Mouse (Mus musculus) mesoderm, embryonic 11.5 days (tissue): ENCODE measurements around the gene Rec8.

Experiments
- DNase-seq: peaks from one replicate; pipeline ENCODE4 v3.0.0-alpha.2; 2012; ENCODE audit warnings: low read depth, low spot score

Gene Rec8

DNA sequence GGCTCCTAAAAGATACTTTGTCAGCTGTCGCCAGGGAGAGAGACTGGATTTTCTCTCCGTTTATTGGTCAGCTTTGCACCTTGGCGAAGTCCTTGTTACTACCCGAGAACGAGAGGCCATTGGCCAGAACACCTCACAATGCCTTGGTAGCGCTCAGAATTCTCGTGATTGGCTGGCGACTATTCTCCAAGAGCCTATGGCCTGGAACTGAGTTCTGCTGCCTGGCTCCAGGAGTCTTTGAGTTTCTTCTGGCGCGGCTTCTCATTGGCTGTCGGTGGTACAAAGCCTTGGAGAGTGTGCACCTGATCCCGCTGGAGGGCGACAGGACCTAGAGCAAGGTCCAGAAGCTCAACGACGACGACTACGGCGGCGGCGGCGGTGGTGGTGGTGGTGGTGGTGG is at the start of gene Rec8:
Rec8 (plus strand) TSS at position 216 of the 400 bp plus-strand sequence.
- peak; percentile 14 for DNase-seq

DNA sequence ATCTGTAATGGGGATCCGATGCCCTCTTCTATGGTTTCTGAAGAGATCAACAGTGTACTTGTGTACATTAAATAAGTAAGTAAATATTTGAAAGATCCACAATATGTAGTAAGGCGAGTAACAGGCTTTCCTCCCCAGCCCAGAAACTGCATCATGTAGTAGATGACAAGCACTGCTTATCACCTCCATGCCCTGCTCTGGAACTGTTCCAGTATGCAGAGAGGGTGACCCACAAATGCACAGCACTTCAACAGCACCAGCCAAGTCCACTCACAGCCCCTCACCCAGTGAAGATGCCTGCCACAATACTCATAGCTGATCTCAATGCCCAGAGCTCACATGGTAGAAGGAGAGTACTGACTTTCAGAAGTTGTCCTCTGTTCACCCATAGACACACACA is 47.2 kb upstream of the Rec8 start:
- DNase-seq, result no peak

DNA sequence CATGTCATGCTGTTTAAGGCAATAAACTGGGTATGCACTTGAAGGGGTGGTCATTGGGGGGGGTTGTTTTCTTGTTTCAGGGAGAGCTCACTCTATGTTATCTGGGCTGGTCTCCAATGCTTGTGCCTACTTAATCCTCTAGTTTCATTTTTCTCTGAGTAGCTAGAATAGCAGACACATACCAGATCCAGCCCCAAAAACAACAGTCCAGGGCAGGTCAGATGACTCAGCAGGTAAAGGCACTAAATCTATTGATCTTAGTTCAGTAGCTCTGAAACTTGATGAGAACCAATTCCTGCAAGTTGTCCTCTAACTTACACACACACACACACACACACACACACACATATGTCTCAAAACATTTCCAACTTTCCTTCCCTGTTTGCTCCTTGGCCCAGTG is 46.1 kb upstream of the Rec8 start:
- no peak for DNase-seq

DNA sequence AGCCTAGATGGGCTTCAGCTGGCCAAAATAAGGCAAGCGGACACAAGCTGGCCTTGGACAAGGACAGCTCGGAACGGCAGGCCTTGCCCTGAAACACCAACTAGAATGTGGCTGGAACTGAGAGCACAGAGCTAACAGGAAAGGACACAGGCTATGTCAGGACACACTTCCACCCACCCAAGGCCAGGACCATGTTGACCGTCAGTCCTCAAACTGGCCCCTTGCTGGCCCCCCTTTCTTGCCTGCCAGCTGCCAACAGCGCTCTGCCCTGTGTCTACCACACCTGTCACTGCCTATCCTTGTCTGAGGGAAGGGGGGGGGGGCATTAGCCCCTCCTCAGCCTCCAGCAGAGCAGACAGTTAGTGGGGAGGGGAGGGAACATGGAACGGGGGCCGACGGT is 42.5 kb upstream of the Rec8 start, which contains the start of gene Fitm1:
Fitm1 (plus strand) TSS at position 316 of the 400 bp plus-strand sequence.
- DNase-seq, result no peak

DNA sequence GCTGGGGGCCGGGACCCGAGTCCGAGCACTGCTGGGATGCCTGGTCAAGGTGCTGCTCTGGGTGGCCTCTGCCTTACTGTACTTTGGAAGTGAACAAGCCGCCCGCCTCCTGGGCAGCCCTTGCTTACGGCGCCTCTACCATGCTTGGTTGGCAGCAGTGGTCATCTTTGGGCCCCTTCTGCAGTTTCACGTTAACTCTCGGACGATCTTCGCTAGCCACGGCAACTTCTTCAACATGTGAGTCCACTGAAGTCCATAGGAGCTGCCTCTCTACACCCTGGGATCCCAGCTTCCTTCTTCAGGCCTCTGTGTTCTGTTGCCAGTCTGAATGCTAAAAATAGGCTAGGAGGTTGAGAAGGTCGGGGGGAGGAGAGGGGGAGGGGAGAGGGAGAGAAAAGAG is 42.1 kb upstream of the Rec8 start:
- no peak for DNase-seq

DNA sequence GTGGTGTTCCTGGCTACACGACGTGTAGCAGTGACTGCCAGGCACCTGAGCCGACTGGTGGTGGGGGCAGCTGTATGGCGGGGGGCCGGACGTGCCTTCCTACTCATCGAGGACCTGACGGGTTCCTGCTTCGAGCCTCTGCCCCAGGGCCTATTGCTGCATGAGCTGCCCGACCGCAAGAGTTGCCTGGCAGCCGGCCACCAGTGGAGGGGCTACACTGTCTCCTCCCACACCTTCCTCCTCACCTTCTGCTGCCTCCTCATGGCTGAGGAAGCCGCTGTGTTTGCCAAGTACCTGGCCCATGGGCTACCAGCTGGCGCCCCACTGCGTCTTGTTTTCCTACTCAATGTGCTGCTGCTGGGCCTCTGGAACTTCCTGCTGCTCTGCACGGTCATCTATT is 41.5 kb upstream of the Rec8 start:
- no peak for DNase-seq

DNA sequence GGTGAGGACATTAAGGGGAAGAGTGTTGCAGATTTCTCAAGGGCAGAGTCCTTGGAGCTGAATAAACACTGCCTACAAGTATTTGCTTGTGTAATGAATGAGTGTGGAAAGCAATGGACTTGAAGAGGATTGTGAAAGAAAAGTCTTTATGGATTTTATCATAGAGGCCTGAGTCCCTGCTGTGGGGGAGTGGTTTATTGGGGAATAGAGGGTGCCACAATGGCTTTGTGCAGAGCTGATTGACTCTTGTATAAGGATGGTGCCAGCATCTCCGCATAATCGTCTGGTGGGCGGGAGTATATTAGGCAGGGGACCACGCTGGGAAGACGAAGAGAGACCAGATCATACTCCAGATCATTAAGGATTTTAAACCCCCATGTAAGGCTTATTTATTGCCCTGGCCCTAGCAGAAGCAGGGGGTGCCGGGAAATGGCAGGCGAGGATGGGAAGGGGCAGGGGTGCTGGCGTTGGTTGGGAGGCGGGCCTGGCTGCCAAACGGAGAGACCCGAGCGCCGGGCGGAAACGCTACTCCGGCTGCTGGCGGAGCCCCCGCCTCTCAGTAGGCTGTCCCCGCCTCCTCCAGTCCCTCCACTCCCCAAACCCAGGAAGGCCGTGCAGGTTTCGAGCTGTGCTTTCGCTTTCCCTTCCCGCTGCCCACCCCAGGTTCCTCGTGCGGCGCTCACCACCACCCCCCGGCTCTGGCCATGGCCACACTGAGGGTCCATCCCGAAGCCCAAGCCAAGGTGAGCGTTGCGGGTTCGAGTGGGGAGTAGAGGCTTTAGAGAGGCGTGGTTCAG is 39.8 kb upstream of the Rec8 start, which contains the start of gene Psme1:
Psme1 (plus strand) TSS at position 253 of the 797 bp plus-strand sequence.
- DNase-seq, result peak; percentile 72

DNA sequence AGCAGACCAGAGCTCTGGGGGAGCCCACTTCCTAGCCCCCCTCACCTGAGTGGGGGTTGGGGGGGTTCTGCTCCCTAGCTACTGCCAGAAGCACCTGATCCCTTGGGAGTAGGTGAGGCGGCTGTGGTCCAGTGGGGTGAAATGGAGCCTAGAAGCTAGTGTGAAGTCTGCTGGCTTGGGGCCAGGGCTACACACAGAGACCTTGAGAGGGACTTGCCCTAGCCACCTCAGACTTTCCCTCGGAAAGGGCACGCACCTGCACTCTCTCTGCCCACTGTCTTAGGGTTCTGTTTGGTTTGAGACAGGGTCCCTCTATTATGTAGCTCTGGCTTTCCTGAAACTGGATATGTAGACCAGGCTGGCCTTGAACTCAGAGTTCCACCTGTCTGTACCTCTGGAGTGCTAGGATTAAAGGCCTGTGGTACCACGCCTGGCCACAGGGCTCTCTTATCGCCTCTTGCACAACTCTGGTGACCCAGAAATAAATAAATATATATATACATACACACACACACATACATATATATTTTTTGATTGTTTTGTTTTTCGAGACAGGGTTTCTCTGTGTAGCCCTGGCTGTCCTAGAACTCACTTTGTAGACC is 39.1 kb upstream of the Rec8 start:
- DNase-seq, result no peak

DNA sequence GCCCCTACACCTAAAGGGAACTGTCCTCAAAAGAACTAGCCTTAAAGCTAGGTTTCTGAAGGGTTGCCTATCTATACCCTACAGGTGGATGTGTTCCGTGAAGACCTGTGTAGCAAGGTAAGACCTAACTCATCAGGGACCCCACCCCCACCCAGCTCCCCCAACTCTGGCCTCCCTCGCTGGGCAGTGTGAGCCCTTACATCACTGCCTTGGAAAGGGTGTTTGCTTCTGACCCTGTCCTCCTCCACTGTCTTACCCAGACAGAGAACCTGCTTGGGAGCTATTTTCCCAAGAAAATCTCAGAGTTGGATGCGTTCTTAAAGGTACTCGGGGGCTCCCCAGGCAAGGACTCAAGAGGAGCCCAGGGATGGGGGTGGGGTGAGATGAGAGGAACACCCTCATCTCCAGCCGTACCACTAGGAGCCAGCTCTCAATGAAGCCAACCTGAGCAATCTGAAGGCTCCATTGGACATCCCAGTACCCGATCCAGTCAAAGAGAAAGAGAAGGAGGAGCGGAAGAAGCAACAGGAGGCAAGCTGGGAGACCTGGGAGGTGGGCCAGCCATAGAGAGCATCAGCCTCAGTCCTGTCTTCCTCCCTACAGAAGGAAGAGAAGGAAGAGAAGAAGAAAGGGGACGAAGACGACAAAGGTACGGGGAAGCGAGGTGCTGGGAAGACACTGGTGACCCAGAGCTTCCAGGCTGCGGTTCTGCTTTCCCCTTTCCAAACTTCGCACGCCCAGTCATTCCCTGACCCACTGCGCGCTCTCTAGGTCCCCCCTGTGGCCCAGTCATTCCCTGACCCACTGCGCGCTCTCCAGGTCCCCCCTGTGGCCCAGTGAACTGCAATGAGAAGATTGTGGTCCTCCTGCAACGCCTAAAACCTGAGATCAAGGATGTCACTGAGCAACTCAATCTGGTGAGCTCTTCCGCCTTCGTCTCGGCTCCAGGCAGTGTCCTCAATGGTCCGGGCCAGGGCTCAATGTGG is 38.0 kb upstream of the Rec8 start:
- DNase-seq, result no peak

DNA sequence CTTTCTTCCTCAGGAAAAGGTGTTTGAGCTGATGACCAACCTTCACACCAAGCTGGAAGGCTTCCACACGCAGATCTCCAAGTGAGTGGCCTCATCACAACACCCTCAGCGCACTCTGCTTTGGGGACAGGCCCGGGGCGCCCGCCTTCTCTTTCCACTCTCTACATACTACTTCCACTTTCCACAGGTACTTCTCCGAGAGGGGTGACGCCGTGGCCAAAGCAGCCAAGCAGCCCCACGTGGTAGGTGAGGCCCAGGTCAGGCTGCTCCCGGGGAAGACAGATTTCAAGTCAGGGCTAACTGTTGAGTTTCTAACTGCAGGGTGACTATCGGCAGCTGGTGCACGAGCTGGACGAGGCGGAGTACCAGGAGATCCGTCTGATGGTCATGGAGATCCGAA is 37.1 kb upstream of the Rec8 start:
- DNase-seq, result no peak

DNA sequence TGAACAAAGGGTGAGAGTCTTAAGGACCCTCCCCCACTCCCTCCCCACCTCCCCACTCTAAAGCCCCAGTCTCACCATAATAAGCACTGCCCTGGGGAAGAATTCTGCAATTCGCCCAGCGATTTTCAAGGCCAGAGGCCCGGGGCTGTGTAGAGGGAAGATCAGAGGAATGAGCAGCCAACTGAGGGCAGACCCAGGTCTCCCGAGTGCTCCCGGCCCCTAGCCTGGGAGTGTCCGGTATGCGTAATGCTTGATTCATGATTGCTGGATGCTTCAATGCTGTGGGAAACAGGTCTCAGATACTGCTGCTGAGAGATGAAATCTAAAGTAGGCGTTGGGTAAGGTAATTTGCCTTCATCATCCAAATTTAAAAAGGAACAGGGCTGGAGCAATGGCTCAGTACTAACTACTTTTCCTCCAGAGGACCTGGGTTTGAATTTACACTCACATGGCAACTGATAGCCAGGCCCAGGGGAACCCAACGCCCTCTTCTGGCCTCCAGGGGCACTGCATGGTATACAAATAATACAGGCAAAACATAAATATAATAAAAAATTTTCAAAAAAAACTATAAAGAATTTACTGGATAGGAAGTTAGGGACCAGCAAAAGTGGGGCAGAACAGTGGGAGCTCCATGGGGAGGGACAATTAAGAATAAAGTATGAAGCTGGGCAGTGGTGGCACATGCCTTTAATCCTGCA is 35.7 kb upstream of the Rec8 start:
- no peak for DNase-seq

DNA sequence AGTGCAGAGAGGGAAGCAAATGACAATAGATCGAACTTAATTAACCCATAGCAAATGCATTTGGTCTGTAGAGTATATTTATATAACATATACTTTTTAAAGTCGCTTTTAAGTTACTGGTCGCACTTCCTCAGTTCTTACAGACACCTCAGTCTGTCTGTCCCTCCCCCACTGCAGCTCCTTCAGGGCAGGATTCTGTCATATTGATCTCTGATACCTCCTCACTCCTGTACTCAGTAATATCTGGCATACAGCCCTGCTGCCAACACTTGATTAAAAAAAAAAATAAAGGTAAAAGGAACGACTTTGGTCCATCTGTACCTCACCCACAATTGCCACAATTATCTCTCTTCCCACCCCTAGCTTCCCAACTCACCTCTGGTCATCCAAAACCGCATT is 33.5 kb upstream of the Rec8 start:
- no peak for DNase-seq

DNA sequence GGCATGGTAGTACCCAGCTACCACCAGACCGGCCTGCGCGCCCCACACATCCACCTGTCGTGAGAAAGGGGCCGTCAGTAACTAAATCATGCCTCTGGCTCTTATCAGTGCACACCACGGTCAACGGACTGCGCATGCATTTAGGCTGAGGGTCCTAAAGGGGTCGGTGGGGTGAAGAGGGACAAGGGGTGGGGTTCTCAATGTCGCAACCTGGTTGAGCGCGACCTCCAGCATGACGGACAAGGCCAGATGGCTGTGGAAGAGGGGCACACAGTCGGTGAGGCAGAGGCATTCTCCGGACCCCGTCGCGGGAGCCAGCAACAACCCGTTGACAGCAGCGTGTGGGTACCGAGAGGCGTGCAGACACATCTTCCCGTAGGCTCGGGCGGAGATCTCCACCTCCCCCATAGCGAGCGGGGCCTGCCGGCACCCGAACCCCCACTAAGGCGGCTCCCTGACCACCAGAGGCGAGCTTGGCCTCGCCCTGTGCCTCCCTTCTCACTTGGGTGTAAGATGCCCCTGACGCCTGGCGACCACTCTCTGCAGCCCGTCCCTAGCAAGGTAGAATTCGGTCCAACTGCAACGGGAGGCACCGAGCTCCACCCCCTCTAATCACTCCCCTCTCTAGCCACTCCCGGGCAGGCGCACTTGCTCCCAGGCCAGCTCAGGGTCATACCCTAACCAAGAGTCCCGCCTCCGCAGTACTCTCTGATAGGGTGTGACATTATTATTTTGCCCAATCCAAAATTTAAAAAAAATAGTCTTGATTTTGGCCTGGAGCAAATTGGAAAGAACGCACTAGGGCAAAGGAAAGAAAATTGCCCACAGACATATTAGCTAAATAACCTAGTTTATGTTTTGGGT is 32.9 kb upstream of the Rec8 start, which contains the start of gene Emc9:
Emc9 (minus strand) TSS at position 601 of the 864 bp plus-strand sequence.
- DNase-seq, result peak; percentile 51

DNA sequence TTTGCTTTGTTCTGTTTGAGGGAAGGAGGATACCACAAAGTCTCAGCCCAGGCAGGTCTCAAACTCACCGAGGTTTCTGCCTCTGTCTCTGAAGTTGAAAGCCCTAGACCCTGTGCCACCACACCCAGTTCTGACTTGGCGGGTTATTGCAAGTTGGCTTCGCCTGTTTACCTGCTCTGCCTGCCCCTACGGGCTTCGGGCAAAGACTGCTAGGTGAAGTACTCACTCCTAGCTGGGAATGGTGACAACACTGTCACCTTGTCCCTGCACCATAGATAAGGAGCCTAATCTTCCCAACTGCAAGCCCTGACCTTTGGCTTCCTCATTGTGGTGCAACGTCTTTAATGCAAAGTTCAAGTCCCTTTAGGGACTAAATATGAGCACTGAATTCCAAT is 32.3 kb upstream of the Rec8 start:
- no peak for DNase-seq

DNA sequence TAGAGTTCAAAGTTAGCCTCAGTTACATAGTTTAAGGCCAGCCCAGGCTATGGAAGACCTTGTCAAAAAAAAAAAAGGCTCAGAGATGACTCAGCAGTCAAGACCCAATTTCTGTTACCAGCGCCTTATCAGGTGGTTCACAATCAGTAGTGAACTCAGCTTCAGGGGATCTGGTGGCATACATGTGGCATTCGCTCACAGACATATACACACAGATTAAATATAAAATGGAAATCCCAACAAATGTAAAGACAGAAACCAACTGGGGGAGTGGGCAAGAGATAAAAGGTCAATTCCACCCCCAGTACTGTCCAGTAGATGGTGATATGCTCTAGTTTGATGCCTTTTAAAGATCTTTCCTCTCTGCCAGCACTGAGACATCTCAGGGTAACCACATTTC is 31.7 kb upstream of the Rec8 start:
- DNase-seq, result no peak

DNA sequence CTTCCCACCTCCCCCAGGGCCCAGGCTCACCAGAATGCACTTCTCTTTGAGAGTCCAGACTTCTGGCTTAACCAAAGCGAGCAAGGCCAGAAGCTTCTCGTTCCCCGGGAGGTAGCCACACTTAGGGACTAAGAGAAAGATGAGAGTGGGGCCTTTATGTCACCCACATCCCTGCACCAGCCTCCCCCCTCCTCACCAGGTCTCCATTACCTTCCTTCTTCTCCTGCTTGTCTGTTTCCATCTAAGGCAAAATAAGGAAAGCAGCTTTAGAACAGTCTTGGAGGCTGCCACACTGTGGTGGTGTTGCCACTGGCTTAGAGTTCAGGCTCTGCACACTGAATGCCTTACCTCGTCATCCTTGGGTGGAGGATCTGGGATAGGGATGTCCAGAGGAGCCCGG is 28.6 kb upstream of the Rec8 start:
- DNase-seq, result no peak

DNA sequence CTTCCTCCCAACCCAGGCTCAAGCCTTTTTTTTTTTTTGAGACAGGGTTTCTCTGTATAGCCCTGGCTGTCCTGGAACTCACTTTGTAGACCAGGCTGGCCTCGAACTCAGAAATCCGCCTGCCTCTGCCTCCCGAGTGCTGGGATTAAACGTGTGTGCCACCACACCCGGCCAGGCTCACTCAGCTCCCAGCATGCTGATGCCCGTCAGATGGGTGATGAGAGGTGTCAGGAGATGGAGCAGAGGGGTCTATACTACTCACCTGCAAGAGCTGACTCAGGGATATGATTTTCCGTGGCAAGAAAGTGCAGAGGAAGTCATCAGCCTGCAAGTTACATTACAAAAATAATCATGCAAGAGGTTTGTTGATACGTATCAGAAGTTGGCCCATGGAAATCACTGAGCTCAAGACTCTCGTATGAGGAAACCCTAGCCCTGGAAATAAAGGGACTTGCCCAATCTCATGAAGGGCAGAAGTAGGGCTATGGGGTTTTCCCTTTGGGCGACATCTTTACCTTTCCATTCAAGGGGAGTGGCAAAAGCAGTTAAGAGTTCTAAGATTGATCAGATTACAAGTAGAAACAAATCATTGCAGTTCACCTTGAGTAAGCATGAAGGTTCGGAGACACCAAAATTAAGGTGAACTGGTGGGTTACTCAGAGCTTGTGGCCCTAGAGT is 27.9 kb upstream of the Rec8 start:
- no peak for DNase-seq

DNA sequence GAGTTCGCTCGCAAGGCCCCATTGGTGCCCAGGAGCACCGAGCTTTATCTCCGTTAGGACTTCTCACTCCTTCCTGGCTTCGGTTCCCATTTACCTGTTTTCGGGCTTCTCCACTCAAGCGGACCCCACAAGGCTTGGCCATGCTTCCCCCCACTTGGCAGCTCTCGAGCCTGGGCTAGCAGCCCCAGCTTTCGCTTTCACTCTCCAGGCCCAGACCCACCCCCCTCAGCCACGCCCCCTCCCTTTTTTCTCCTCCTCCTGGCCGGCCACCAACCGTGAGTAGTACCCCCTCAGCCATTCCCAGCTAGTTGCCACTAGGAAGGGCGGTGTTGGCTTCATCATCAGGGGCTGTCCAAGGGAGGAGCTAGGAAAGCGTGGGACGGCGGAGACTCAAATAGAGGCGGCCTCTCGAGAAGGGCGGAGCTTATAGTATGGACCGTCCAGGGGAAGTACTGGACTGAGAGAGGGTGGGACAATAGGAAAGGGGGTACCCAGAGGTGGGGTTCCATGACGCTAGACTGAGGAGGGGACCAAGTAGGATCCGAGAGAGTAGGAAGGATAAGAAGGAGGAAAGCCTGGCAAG is 27.0 kb upstream of the Rec8 start, which contains the start of gene Psme2:
Psme2 (minus strand) TSS at position 366 of the 583 bp plus-strand sequence.
- DNase-seq, result peak; percentile 96

DNA sequence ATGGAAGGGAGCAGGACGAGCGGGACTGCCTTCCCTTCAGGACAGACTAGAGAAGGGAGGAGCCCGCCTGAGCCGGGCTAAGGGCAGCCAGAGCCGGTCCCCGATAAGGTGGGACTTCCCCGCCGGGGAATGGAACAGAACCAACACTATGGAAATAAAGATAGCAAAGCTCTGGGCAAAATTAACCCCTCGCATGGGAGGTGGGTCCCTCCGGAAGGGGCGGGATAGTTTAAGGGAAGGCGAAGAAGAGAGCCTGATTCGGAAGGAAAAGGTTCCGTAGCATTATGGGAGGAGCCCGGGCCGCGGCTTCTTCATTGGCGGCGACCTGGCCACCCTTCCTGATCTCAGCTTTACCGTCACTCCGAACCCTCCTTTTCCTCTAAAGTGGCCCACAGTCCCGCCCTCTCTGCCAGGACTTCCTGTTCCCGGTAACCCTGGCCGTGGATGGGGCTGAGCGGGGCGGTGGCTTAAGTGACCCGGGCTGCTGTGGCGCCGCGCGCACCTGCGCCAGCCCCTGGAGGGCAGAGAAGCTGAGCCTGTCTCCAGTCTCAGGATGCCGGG is 26.4 kb upstream of the Rec8 start, which contains the start of gene Rnf31:
Rnf31 (plus strand) TSS at position 378 of the 561 bp plus-strand sequence.
- DNase-seq, result peak; percentile 93
